Mouse (Mus musculus) megakaryocyte, embryonic 14.5 days (primary cell): ENCODE data around the gene Glrx2.

Source experiments
- FLI1 ChIP-seq: IDR thresholded peaks from 2 replicates; pipeline ENCODE4 v1.6.1; 2012; ENCODE audit warnings: low read length, inconsistent platforms, mixed read lengths
- GATA1 ChIP-seq: IDR thresholded peaks from 3 replicates; pipeline ENCODE4 v1.6.1; 2012; ENCODE audit warnings: mixed read lengths, low read length, inconsistent platforms, borderline replicate concordance

GRCm38 (mm10) chr1:143701736-143702135 is 14.4 kb upstream of the Glrx2 start:
- TF ChIP-seq GATA1 (no peak), FLI1 (no peak)
